Mouse (Mus musculus): ENCODE data around the gene Sost.

Gene Sost

DNA sequence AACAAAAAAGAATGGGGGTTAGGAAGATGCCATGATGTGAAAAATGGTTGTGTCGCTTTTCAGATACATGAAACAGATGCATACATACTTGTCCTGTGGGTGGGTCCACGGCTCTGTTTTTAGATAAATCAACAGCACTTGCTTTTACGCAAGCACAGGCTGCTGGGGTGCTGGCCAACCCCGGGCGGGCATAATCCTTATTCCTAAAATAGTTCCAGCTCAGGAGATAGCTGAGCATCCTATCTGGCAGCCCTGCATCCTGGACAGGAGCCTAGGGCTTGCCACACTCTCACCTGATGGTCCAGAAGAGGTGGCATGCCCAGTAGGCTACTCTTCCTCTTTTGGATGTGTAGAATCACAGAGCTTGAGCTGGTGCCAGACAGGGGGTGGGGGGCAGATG is 16.8 kb downstream of the Sost start:
- DNase-seq (ENCODE audit: low read depth, low spot score) = no peak

DNA sequence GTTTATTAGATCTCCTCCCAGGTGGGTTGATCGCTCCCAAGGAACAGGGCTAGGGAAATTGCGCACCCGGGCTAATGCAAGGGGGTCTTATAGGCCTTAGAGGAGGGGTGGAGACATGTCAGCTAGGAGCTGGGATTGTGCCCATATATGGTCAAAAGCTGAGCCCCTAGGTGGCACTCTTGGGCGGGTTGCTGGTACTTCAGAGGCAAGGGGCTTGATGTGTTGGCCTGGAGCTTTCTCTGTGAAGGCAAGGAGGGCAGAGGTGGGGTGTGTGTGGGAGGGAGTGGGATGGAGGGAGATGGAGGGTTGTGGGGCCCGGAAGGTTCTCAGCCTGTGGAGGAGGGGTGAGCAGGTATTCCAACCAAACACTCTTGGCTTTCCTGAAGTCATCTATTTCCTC is 20.3 kb downstream of the Sost start:
- DNase-seq (ENCODE audit: low read depth, low spot score) = no peak

DNA sequence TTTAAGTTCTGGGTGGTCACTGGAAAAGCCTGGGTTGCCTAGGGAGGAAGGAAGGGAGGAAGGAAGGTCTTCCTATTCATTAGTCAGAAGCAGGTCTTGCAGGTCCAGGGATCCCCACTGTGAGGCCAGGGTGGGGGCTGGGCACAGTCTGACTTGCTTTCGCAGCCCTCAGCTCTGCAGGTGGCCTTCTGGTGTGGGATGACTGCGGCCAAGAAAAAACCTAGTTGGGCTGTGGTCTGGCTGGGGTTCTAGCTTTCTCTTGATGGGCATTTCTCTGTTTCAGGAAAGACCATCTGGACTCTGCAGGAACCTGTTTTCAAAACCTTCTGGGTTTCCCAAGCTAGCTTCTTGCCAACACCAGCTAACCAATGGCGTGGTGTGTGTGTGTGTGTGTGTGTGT is 23.8 kb downstream of the Sost start:
- no peak for DNase-seq (ENCODE audit: low read depth, low spot score)

DNA sequence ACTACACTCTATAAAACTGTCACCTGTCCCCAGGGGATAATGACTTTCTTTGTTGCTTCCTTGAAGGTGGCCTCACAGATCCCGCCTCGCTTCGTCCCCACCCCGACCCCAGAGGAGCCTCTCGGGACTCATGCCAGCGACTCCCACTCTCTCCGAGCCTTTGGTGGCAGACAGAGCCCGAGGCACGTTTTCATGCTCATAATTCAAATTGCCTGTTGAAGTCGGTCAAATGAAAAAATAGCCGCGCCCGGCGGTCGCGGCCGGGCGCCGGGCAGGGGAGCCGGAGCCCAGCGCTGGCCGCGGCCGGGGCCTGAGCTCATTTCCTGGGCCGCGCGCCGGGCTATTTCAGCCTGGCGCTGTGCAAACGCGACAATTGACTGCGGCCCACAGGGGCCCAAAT is 29.7 kb downstream of the Sost start:
- DNase-seq (ENCODE audit: low read depth, low spot score) = no peak

DNA sequence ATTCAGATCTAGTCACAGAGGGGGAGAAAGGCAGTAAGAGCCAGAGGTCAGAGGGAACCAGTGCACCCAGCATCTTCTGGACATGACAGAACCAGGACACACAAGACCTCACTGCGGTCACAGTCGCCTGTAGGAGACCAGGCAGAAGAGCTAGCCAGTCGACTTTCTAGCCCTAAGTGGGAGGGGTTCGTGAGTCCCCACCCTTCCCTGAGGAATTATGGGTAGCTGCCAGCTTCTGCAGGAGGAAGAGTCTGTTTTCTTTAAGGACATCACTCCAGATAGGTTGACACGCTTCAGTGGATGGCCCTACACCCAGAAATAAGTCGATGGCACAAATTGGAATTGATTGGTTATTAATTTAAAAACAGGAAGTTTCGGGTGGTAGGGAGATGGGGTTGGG is 30.4 kb downstream of the Sost start:
- no peak for DNase-seq (ENCODE audit: low read depth, low spot score)

DNA sequence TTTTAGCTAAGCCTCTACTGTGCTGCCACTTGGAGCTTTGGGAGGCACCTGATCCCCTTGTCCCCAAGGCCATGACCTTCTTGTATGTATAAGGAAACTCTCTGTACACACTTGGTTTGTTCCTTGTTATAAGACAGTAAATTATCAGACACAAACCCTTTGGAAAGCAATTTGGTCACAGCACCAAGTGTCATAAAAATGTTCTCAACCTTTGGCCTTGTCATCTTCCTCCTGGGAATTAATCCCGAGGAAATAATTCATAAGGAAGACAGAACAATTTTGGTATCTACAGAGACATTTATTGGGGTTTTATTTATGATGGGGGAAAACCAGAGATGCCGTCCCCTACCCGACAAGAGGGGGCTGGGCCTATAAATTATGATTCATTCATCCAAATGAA is 31.1 kb downstream of the Sost start:
- no peak for DNase-seq (ENCODE audit: low read depth, low spot score)

DNA sequence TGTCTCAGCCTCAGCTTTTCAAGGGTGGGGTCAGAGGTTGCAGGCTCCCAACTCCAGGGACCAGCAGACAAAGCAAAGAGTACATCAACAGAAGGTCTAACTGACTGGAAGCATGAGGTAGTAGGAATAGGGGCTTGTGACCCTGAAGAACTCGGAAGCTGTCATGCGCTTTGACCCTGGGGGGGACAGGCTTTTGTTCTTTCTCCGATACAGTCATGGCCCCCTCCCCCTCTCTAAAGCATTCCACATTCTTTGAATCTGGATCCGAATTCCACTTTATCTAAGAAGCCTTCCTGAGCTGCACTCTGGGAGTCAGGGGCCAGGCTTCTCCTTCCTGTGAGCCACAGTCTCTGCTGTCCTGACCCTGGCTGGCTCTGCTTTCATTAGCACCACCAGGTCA is 34.8 kb downstream of the Sost start:
- DNase-seq (ENCODE audit: low read depth, low spot score) = no peak

DNA sequence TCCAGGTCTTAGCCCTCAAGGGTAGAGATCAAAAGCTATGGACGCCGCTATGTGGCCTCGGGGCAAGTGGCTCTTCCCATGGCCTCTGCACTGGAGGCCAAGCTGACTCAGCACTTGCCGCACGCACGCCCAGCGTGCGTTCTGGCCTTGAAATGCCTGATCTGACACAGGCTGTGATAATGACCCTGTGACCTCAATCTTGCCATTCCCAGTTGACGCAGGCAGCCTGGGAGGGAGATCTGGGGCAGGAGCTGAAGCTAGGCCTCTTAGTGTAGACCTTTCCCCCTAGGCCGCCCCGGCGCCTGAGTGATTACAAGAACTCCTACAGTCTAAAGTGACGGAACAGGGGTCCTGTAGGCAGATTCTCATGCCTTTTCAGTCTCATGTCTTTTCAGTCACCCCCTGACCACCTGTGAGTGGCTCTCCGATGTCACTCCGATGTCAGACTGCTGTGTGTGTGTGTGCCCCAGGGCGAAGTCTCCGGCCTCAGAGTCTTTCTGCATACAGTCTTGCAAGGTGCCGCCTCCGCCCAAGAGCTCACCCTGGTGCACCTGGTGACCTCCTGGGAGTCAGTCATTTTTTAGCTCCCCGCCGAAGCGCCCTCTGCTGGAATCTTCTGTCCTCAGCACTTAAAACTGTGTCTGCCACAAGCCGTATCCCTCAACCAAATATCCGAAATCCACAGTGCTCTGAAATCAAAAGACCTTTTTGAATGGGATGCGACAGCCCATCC is 38.6 kb downstream of the Sost start:
- DNase-seq (ENCODE audit: low read depth, low spot score) = peak; percentile 20

DNA sequence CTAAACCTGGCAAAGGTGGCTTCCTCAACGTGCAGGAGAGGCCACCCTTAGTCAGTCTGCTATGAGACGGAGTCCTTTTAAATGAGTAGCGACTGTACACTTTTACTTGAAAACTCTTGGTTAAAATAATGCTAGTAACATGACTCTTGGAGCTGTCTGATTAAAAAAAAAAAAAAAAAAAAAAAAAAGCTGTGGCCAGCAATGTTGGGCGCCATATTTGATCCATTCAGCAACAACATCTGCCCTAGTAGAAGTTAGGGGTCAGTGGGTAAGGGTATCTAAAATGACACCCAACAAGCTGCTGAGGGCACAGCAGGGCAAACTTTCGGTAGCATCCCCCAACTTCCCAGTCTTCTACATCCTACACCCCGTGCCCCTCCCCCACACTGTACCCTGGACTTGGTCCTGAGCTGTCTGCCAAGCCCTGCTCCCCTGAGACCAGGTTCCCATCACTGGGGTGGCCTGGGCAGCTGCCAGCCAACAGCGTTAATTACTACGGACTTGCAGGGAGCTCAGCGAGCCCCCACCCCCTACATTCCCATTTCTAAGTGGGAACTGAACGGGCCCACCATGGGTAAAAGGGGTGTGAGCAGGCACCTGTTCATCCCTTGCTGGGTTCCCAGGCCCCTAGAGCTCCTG is 39.7 kb downstream of the Sost start:
- DNase-seq (ENCODE audit: low read depth, low spot score) = no peak

DNA sequence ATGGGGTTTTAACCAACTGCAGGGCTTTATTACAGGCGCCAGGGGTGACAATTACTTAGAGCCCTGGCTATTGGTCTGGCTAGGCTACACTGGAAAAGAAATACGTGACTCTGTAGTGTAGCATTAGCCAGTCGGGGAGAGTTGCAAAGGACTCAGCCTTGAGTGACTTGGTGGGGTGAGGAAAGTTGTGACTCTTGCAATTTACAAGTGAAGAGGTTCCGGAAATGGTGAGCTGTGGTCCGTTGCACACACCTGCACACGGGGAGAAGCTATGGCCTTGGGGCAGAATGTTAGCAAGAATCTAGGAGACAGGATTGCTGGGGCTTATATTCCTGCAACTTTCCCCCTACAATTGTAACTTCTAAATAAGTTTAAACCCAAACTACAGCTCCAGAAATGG is 41.2 kb downstream of the Sost start:
- no peak for DNase-seq (ENCODE audit: low read depth, low spot score)

DNA sequence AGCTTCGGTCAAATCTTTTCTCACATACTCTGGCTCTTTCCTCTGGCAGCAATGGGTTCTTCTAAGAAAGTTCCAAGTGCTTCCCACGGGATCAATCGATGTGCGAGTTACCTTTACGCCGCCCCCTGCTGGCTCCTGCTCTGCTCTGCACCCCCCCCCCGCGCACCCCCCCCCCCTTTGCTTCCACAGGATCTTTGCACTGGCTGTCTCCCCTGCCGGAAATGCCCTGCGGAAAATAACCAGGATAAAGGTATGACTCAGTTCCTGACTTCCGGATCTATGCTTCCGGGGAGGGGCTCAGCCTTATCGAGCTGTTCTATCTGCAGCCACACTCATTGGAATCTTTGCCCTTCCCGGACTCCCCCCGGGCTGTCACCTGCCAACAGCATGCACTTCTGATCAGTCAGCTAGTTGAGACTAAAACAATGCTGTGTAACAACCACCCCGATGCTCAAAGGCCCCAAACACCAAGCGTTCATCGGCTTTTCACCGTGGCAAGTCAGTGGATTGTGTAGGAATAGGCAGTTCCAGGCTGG is 42.3 kb downstream of the Sost start:
- no peak for DNase-seq (ENCODE audit: low read depth, low spot score)

DNA sequence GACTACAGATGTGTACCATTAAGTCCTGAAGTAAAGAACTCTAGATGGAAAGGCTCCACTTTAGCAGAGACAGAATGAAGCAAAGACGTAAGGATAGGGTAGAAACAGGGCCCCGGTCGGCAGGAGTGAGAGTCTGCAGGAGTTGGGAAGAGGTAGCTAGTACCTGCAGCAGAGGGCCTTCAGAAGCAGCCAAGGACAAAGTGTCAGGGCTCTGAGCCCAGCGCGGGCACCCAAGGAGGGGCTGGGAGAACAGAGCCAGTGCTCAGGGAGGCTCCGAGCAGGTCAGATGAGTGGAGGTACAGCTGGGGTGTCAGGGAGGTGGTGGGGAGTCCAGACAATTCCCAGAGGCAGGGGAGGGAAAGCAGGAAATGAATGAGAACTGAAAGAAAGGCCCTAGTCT is 42.8 kb downstream of the Sost start:
- DNase-seq (ENCODE audit: low read depth, low spot score) = no peak

DNA sequence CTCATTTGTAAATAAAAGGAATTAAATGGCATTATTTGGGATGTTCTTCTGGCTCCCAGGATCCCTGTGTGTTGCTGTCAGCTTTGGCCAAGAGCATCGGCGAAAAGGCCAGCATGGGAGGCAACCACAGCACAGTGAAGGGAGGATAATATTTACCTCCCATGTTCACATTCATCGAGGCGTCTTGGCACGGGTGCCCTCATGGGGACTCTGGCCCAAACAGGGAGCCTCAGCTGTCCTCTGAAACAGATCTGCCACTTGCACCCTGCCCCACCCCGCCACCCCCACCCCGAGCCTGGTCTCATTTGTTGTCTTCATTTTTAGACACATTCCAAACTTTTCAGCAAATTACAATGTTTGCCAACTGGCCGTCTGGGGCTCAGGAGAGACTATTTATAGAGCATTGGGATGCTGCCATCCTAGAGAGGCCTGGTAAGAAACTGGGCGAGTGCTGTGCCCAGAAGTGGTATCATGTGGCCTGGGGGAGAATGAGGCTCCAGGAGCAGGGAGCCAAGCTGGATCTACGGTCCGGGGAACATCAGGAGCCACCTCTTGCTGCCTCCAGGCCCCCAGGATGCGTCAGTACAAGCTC is 45.4 kb downstream of the Sost start:
- DNase-seq (ENCODE audit: low read depth, low spot score) = no peak

DNA sequence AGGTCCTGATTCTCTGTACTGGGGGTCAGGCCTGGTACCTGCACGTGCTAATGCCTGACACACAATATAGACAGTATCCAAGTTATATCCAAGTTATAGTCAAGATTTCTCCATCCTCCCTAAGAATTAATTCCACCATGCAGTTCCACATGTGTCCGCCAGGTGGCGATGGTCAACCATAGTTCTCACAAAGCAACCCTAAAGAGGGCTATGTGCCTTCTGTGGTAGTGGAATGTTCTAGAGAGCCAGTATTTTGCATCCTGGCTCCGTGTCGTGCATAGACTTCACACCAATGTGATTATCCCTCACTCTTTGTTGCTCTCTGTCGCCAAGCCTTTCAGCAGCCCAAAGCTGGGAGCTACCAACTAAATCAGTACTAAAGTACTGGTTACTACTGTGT is 47.2 kb downstream of the Sost start:
- DNase-seq (ENCODE audit: low read depth, low spot score) = peak; percentile 80

DNA sequence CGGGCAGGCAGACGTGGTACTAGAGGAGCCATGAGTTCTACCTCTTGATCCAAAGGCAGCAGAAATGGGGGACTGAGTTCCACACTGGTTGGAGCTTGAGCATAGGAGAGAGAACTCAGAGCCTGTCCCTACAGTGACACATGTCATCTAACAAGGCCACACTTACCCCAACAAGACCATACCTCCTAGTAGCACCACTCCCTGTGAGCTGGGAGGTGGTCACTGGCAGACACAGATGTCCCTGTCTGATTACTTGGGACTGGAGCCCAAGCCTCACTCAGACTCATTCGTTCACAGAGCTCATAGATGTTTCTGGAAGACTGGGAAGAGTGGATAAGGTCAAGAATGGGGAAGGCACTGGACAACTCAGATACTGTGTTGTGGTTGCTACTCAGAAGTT is 48.2 kb downstream of the Sost start:
- DNase-seq (ENCODE audit: low read depth, low spot score) = no peak

DNA sequence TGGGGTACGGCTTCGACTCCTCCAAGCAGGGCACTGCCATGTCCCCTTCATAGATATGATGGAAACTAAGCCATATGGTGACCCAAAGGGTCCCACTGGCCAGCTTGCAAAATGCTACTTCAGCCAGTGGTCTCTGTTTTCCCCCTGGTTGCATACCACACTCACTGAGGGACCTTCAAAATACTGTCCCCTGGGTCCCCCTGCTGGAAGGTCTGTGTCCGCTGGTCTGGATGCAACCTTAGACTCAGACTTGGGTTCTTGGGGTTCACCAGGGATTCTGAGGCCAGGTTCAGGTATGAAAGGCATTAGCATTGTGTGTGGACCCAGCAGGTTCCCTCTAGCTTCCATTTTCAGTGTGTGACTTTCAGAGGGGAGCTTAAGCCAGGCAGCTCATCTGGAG is 50.0 kb downstream of the Sost start:
- DNase-seq (ENCODE audit: low read depth, low spot score) = no peak

DNA sequence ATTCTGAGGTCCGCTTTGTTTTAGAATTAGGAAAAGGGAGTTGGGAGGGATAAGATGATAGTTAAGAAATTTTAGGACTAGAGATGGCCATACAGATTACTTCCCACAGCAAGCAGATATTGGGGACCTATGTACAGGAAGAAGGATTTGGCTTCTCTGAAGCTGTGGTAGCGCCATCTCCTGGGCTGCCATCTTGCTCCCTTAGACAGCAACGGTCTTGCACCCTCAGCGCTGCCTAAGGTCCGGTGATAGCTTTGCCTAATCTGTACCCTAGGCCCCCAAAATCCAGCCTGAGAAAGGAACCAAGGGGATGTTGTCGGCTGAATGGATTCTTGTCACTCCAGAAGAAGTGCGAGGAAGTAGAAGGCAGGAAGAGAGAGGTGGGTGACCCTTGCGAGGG is 53.2 kb downstream of the Sost start:
- no peak for DNase-seq (ENCODE audit: low read depth, low spot score)
